Mouse (Mus musculus): ENCODE results near the gene Pigw.
"Not testable (repeated sequence)": the region's sequence is repeated elsewhere in the genome, so short reads cannot be mapped to it uniquely, and the experiment has no call there.

The Pigw gene

DNA sequence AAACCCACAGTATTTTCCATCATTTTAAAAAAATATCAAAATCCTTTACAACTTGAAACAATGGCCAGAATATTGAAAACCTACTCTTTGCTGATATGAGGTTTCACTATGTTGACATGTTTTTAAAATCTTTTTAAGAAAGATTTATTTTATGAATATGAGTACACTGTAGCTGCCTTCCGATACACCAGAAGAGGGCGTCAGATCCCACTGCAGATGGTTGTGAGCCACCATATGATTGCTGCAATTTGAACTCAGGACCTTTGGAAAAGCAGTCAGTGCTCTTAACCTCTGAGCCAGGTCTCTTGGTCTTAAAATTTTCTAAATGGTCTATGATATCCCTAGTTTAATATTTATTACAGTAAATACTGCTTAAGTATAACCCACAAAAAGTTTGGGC is 40.8 kb downstream of the Pigw start:
- in situ Hi-C loops (cut with MboI; ENCODE audit: low pct_unique_long_range_greater_than_20kb in 1 of 2, low sequenced_read_pairs in 2 of 2, unreplicated experiment in 1 of 2), result no loop called here

DNA sequence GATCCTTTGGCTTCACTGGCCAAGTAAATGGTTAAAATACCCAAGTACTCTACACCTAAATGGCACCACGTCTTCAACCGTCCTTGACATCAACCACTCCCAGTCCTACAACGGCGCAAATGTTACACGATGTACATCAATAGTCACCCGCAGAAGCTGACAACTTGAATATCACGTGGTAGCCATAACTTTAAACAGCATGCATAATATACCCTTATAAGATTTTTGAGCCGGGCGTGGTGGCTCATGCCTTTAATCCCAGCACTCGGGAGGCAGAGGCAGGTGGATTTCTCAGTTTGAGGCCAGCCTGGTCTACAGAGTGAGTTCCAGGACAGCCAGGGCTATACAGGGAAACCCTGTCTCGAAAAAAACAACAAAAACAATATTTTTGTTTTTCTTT is 50.6 kb downstream of the Pigw start:
- in situ Hi-C loops (cut with MboI; ENCODE audit: low pct_unique_long_range_greater_than_20kb in 1 of 2, low sequenced_read_pairs in 2 of 2, unreplicated experiment in 1 of 2), result not testable (repeated sequence)

DNA sequence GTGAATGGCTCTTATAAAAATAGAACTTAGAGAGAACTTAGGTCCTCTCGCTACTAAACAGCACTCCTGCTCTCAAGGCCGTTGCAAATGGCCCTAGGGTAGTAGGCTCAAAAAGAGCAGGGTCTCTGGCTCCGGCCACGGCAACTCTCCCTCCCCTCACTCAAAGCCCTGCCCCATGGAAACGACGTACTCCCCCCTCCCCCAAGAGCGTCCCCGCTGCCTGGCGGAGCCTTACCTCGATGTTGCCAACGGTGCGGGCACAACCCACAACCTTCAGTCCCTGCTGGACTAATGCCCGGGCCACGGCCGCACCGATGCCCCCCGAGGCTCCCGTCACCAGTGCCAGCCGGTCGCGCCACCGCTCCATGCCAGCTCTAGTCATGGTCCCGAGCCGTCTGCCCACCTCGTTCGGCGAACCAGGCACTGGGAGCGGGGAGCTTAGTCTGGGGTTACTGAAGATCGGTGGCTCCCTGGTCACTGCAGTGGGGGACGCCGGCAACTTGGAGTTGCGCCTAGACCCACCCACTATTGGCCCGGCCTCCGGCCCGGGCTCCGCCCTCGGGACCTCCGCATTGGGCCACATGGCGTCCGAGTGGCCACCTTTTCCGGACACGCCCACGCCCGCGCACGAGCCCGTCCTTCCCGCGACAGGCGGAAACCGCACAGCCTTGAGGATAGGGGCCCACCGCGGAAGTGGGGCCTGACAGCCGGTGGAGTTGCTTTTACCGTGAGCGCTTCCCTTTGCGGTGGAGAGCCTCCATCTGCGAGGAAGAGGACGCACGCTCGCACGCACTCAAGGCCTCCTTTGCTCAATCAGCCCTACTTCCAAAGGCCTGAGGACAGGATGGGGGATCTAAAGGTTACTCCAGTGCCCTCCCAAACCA is 51.3 kb downstream of the Pigw start, which contains the start of gene Dhrs11:
Gene Dhrs11 (minus strand): TSS at position 479 of the 884 bp plus-strand sequence.
- in situ Hi-C loops (cut with MboI; ENCODE audit: low pct_unique_long_range_greater_than_20kb in 1 of 2, low sequenced_read_pairs in 2 of 2, unreplicated experiment in 1 of 2), result no loop called here

DNA sequence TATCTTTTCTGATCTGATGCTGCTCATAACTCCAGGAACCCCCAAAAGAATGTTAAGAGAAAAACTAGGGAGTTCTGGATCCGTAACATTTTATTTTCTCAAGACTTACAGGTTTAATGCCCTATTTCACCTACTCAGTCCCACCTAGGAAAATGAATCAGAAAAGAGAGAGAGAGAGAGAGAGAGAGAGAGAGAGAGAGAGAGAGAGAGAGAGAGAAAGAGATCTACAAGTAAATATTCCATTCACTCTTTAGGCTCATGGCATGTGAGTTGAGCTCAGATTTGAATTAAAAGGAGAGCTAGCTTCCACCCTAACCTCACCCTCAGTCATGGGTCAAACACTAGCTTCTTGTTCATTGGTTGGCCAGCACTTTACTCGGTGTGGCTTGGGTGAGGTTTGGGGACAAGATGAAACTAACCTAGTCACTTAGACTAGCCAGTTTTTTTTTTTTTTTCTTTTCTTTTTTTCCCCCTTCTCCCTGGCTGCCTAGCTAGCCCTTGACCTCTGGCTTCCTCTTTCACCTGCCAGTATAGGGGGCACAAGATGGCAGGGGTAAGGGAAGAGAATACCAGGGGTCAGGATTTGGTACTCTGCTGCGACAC is 52.1 kb downstream of the Pigw start:
- in situ Hi-C loops (cut with MboI; ENCODE audit: low pct_unique_long_range_greater_than_20kb in 1 of 2, low sequenced_read_pairs in 2 of 2, unreplicated experiment in 1 of 2), result no loop called here

DNA sequence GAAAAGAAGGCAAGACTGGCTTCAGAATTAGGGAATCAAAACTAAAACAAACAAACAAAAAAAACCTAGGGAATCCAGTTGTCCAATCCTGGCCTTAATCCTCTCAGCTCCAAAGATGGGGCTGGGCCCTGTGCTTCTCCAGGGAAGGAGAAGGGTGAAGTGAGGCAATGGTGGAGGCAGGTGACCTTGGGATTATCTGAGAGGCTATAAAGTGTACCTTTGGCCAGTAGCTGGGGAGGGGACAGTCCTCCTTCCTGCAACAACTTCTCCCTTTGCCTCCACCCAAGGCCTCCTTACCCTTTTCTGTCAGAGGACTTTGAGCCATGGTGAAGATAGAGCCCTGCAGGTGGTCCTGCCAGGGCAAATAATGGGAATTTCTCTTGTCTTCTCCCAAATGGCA is 52.6 kb downstream of the Pigw start:
- in situ Hi-C loops (cut with MboI; ENCODE audit: low pct_unique_long_range_greater_than_20kb in 1 of 2, low sequenced_read_pairs in 2 of 2, unreplicated experiment in 1 of 2), result no loop called here
